Mouse (Mus musculus) brain, embryonic 14.5 days (tissue): ENCODE measurements around the gene Gm10491.

Experiments used
- CTCF ChIP-seq: fragments of 200-500 bp; IDR thresholded peaks from 2 replicates; pipeline ENCODE4 v1.5.1; 2012; ENCODE audit warnings: inconsistent platforms, mild to moderate bottlenecking, moderate library complexity, borderline replicate concordance; ENCODE audit not compliant: insufficient read depth, insufficient read length; ENCODE audit errors: extremely low read depth
- POLR2A ChIP-seq: fragments of 200-500 bp; IDR thresholded peaks from 2 replicates; pipeline ENCODE4 v1.6.1; 2012; ENCODE audit warnings: mild to moderate bottlenecking, inconsistent platforms, borderline replicate concordance; ENCODE audit not compliant: poor library complexity, insufficient read depth, insufficient read length, severe bottlenecking; ENCODE audit errors: extremely low read depth

- no peak for TF ChIP-seq CTCF
- TF ChIP-seq POLR2A, result no peak
These were observed at the start of gene Gm10491 for GRCm38 (mm10) chrX:7907735-7908134.
